Mouse (Mus musculus): Measurements from ENCODE around the gene Efl1. TPM values are rescaled to one million over a fixed set of nuclear protein-coding genes. Genes with fewer than 3 reads are reported as not detected.

The Efl1 gene
- polyA plus RNA-seq, 1 experiment from 2014 or later = 24.8 TPM

- H3K36me3 ChIP-seq (ENCODE audit: control insufficient read depth, insufficient read depth, low read length) = no peaks in the 10 kb centered on the region
- no peak overlapping the region for H3K4me2 ChIP-seq (ENCODE audit: low read length)
- H3K9ac ChIP-seq (replicated peaks; ENCODE audit: low read length) = no peak overlapping the region
- H3K9me3 ChIP-seq (ENCODE audit: control insufficient read depth, low read length) = no peaks in the 10 kb centered on the region
- no peak overlapping the region for H3K4me3 ChIP-seq (replicated peaks; ENCODE audit: low read depth, low read length)
- no peaks in the 10 kb centered on the region for H3K27me3 ChIP-seq (ENCODE audit: control insufficient read depth, insufficient read depth, low read length)
- 66% methylated on average over 3 of the region's 3 CpGs for WGBS
- H3K27ac ChIP-seq (replicated peaks; ENCODE audit: low read depth, low read length) = no peak overlapping the region
- ATAC-seq (ENCODE audit: low FRiP score, low TSS enrichment) (no peak), DNase-seq (no peak)
- H3K4me1 ChIP-seq (ENCODE audit: control insufficient read depth, insufficient read depth, low read length) = no peaks in the 10 kb centered on the region
These were observed 86.6 kb downstream of the Efl1 start for GRCm38 (mm10) chr7:82734748-82735600.

GRCm38 (mm10) chr7:82743116-82743765 lies 94.8 kb downstream of the Efl1 start:
- H3K4me3 ChIP-seq (replicated peaks; ENCODE audit: low read depth, low read length) = no peak overlapping the region
- H3K27ac ChIP-seq (replicated peaks; ENCODE audit: low read depth, low read length) = peak overlapping the region; percentile 39; the same call in 1 of the 2 replicates
- no peak overlapping the region for H3K9ac ChIP-seq (replicated peaks; ENCODE audit: low read length)
- no peaks in the 10 kb centered on the region for H3K27me3 ChIP-seq (ENCODE audit: control insufficient read depth, insufficient read depth, low read length)
- DNase-seq (peak; percentile 44), ATAC-seq (ENCODE audit: low FRiP score, low TSS enrichment) (no peak)
- H3K36me3 ChIP-seq (ENCODE audit: control insufficient read depth, insufficient read depth, low read length) = no peaks in the 10 kb centered on the region
- 67% methylated on average over 11 of the region's 11 CpGs for WGBS
- H3K9me3 ChIP-seq (ENCODE audit: control insufficient read depth, low read length) = no peaks in the 10 kb centered on the region
- no peaks in the 10 kb centered on the region for H3K4me1 ChIP-seq (ENCODE audit: control insufficient read depth, insufficient read depth, low read length)
- no peak overlapping the region for H3K4me2 ChIP-seq (ENCODE audit: low read length)

GRCm38 (mm10) chr7:82744167-82744715 lies 95.8 kb downstream of the Efl1 start:
- Histone ChIP-seq H3K27ac (replicated peaks; ENCODE audit: low read depth, low read length) (no peak overlapping the region), H3K9me3 (ENCODE audit: control insufficient read depth, low read length) (no peaks in the 10 kb centered on the region), H3K4me1 (ENCODE audit: control insufficient read depth, insufficient read depth, low read length) (no peaks in the 10 kb centered on the region), H3K36me3 (ENCODE audit: control insufficient read depth, insufficient read depth, low read length) (no peaks in the 10 kb centered on the region), H3K27me3 (ENCODE audit: control insufficient read depth, insufficient read depth, low read length) (no peaks in the 10 kb centered on the region), H3K4me3 (replicated peaks; ENCODE audit: low read depth, low read length) (no peak overlapping the region), H3K9ac (replicated peaks; ENCODE audit: low read length) (no peak overlapping the region), H3K4me2 (ENCODE audit: low read length) (no peak overlapping the region)
- WGBS = 78% methylated on average over 18 of the region's 18 CpGs
- DNase-seq (no peak), ATAC-seq (ENCODE audit: low FRiP score, low TSS enrichment) (no peak)

GRCm38 (mm10) chr7:82748812-82749211 lies 100.4 kb downstream of the Efl1 start:
- 0 out of 2 replicates have a peak, but pooled peaks cover 8% of the 10 kb centered on the region for H3K4me1 ChIP-seq (ENCODE audit: control insufficient read depth, insufficient read depth, low read length)
- ATAC-seq (ENCODE audit: low FRiP score, low TSS enrichment) = no peak
- WGBS = 93% methylated on average over 2 of the region's 2 CpGs
- H3K4me2 ChIP-seq (ENCODE audit: low read length) = no peak overlapping the region
- no peak for DNase-seq
- H3K9ac ChIP-seq (replicated peaks; ENCODE audit: low read length) = no peak overlapping the region
- no peaks in the 10 kb centered on the region for H3K9me3 ChIP-seq (ENCODE audit: control insufficient read depth, low read length)
- no peak overlapping the region for H3K4me3 ChIP-seq (replicated peaks; ENCODE audit: low read depth, low read length)
- H3K27ac ChIP-seq (replicated peaks; ENCODE audit: low read depth, low read length) = no peak overlapping the region
- no peaks in the 10 kb centered on the region for H3K27me3 ChIP-seq (ENCODE audit: control insufficient read depth, insufficient read depth, low read length)
- H3K36me3 ChIP-seq (ENCODE audit: control insufficient read depth, insufficient read depth, low read length) = 0 out of 2 replicates have a peak, but pooled peaks cover 4% of the 10 kb centered on the region

- 0 out of 2 replicates have a peak, but pooled peaks cover 4% of the 10 kb centered on the region for H3K36me3 ChIP-seq (ENCODE audit: control insufficient read depth, insufficient read depth, low read length)
- no peaks in the 10 kb centered on the region for H3K9me3 ChIP-seq (ENCODE audit: control insufficient read depth, low read length)
- H3K27ac ChIP-seq (replicated peaks; ENCODE audit: low read depth, low read length) = no peak overlapping the region
- no peaks in the 10 kb centered on the region for H3K27me3 ChIP-seq (ENCODE audit: control insufficient read depth, insufficient read depth, low read length)
- DNase-seq (no peak), ATAC-seq (ENCODE audit: low FRiP score, low TSS enrichment) (no peak)
- 91% methylated on average over 8 of the region's 8 CpGs for WGBS
- no peak overlapping the region for H3K4me3 ChIP-seq (replicated peaks; ENCODE audit: low read depth, low read length)
- no peak overlapping the region for H3K4me2 ChIP-seq (ENCODE audit: low read length)
- H3K4me1 ChIP-seq (ENCODE audit: control insufficient read depth, insufficient read depth, low read length) = 0 out of 2 replicates have a peak, but pooled peaks cover 8% of the 10 kb centered on the region
- no peak overlapping the region for H3K9ac ChIP-seq (replicated peaks; ENCODE audit: low read length)
These were observed 100.8 kb downstream of the Efl1 start for GRCm38 (mm10) chr7:82749239-82749638.

- WGBS = 68% methylated on average over 8 of the region's 8 CpGs
- no peak for DNase-seq
These were observed 104.0 kb downstream of the Efl1 start for GRCm38 (mm10) chr7:82752171-82753085.

GRCm38 (mm10) chr7:82755602-82756155 lies 107.3 kb downstream of the Efl1 start:
- Histone ChIP-seq H3K27ac (replicated peaks; ENCODE audit: low read depth, low read length) (no peak overlapping the region), H3K36me3 (ENCODE audit: control insufficient read depth, insufficient read depth, low read length) (0 out of 2 replicates have a peak, but pooled peaks cover 5% of the 10 kb centered on the region), H3K4me3 (replicated peaks; ENCODE audit: low read depth, low read length) (no peak overlapping the region), H3K4me1 (ENCODE audit: control insufficient read depth, insufficient read depth, low read length) (0 out of 2 replicates have a peak, but pooled peaks cover 8% of the 10 kb centered on the region), H3K9ac (replicated peaks; ENCODE audit: low read length) (no peak overlapping the region), H3K27me3 (ENCODE audit: control insufficient read depth, insufficient read depth, low read length) (no peaks in the 10 kb centered on the region), H3K9me3 (ENCODE audit: control insufficient read depth, low read length) (no peaks in the 10 kb centered on the region), H3K4me2 (ENCODE audit: low read length) (no peak overlapping the region)
- ATAC-seq (ENCODE audit: low FRiP score, low TSS enrichment) = no peak
- WGBS = 84% methylated on average over 8 of the region's 8 CpGs
- DNase-seq = no peak

More at GRCm38 (mm10) chr7:82752171-82753085, 104.0 kb downstream of the Efl1 start:
- H3K4me3 ChIP-seq (replicated peaks; ENCODE audit: low read depth, low read length) = no peak overlapping the region
- H3K4me2 ChIP-seq (ENCODE audit: low read length) = no peak overlapping the region
- no peaks in the 10 kb centered on the region for H3K9me3 ChIP-seq (ENCODE audit: control insufficient read depth, low read length)
- no peak overlapping the region for H3K27ac ChIP-seq (replicated peaks; ENCODE audit: low read depth, low read length)
- no peak overlapping the region for H3K9ac ChIP-seq (replicated peaks; ENCODE audit: low read length)
- ATAC-seq (ENCODE audit: low FRiP score, low TSS enrichment) = no peak
- H3K4me1 ChIP-seq (ENCODE audit: control insufficient read depth, insufficient read depth, low read length) = 0 out of 2 replicates have a peak, but pooled peaks cover 8% of the 10 kb centered on the region
- 0 out of 2 replicates have a peak, but pooled peaks cover 4% of the 10 kb centered on the region for H3K36me3 ChIP-seq (ENCODE audit: control insufficient read depth, insufficient read depth, low read length)
- H3K27me3 ChIP-seq (ENCODE audit: control insufficient read depth, insufficient read depth, low read length) = no peaks in the 10 kb centered on the region

- DNase-seq (no peak), ATAC-seq (ENCODE audit: low FRiP score, low TSS enrichment) (no peak)
- peaks cover 14% of the 10 kb centered on the region for H3K36me3 ChIP-seq (ENCODE audit: control insufficient read depth, insufficient read depth, low read length)
- no peak overlapping the region for H3K9ac ChIP-seq (replicated peaks; ENCODE audit: low read length)
- no peak overlapping the region for H3K4me3 ChIP-seq (replicated peaks; ENCODE audit: low read depth, low read length)
- no peaks in the 10 kb centered on the region for H3K9me3 ChIP-seq (ENCODE audit: control insufficient read depth, low read length)
- WGBS = 84% methylated on average over 4 of the region's 4 CpGs
- H3K4me2 ChIP-seq (ENCODE audit: low read length) = no peak overlapping the region
- H3K4me1 ChIP-seq (ENCODE audit: control insufficient read depth, insufficient read depth, low read length) = no peaks in the 10 kb centered on the region
- H3K27ac ChIP-seq (replicated peaks; ENCODE audit: low read depth, low read length) = no peak overlapping the region
- H3K27me3 ChIP-seq (ENCODE audit: control insufficient read depth, insufficient read depth, low read length) = no peaks in the 10 kb centered on the region
These were observed 110.1 kb downstream of the Efl1 start for GRCm38 (mm10) chr7:82758521-82758920.

All from midbrain, embryonic 14.5 days (tissue).